Mouse (Mus musculus): ENCODE results near the gene Thumpd3. TPM values are rescaled to one million over a fixed set of nuclear protein-coding genes. Genes with fewer than 3 reads are reported as not detected.

Thumpd3 gene
- polyA plus RNA-seq (2014; fragmentation: Nextera tagmentation; extraction: Ambion mirVana), result 57.4 and 58.0 TPM in 2 replicates

GRCm38 (mm10) chr6:113046041-113046975 is at the start of gene Thumpd3:
TSS of gene Thumpd3 (plus strand) at chr6:113046225.
- H3K4me1 ChIP-seq (replicated peaks; ENCODE audit: control insufficient read depth, insufficient read depth, low read length), result peaks cover 5% of the 10 kb centered on the region; the same call in 1 of the 2 replicates
- H3K9ac ChIP-seq (ENCODE audit: low read depth, low read length), result peak within 1 kb of the TSS; percentile 81
- peak; percentile 100 for ATAC-seq (ENCODE audit: low FRiP score)
- H3K27ac ChIP-seq (ENCODE audit: low read depth, low read length), result peak within 1 kb of the TSS; percentile 71
- H3K36me3 ChIP-seq (ENCODE audit: control insufficient read depth, insufficient read depth, low read length), result no peaks in the 10 kb centered on the region
- H3K27me3 ChIP-seq (ENCODE audit: control insufficient read depth, insufficient read depth, low read length), result no peaks in the 10 kb centered on the region
- peak; percentile 98 for DNase-seq (ENCODE audit: low spot score)
- peak within 1 kb of the TSS; percentile 84 for H3K4me2 ChIP-seq (replicated peaks; ENCODE audit: low read depth, low read length)
- H3K4me3 ChIP-seq (ENCODE audit: low read depth, low read length), result peak within 1 kb of the TSS; percentile 77
- WGBS, result under 1% methylated on average over 59 of the region's 59 CpGs
- no peaks in the 10 kb centered on the region for H3K9me3 ChIP-seq (ENCODE audit: control insufficient read depth, low read length)

GRCm38 (mm10) chr6:112999199-112999598 is 46.8 kb upstream of the Thumpd3 start:
- Histone ChIP-seq H3K27me3 (ENCODE audit: control insufficient read depth, insufficient read depth, low read length) (no peaks in the 10 kb centered on the region), H3K9ac (ENCODE audit: low read depth, low read length) (no peak overlapping the region), H3K4me3 (ENCODE audit: low read depth, low read length) (no peak overlapping the region), H3K4me2 (replicated peaks; ENCODE audit: low read depth, low read length) (no peak overlapping the region), H3K27ac (ENCODE audit: low read depth, low read length) (no peak overlapping the region), H3K36me3 (ENCODE audit: control insufficient read depth, insufficient read depth, low read length) (no peaks in the 10 kb centered on the region), H3K9me3 (ENCODE audit: control insufficient read depth, low read length) (no peaks in the 10 kb centered on the region), H3K4me1 (replicated peaks; ENCODE audit: control insufficient read depth, insufficient read depth, low read length) (peaks cover 2% of the 10 kb centered on the region; the same call in 1 of the 2 replicates)
- no peak for DNase-seq (ENCODE audit: low spot score)
- ATAC-seq (ENCODE audit: low FRiP score), result no peak
- WGBS, result 42% methylated on average over 2 of the region's 2 CpGs

- DNase-seq (ENCODE audit: low spot score) (peak; percentile 93), ATAC-seq (ENCODE audit: low FRiP score) (peak; percentile 88)
- Histone ChIP-seq H3K9me3 (ENCODE audit: control insufficient read depth, low read length) (no peaks in the 10 kb centered on the region), H3K4me2 (replicated peaks; ENCODE audit: low read depth, low read length) (no peak overlapping the region), H3K36me3 (ENCODE audit: control insufficient read depth, insufficient read depth, low read length) (no peaks in the 10 kb centered on the region), H3K27me3 (ENCODE audit: control insufficient read depth, insufficient read depth, low read length) (no peaks in the 10 kb centered on the region), H3K9ac (ENCODE audit: low read depth, low read length) (peak overlapping the region; percentile 16; the same call in 1 of the 2 replicates), H3K4me3 (ENCODE audit: low read depth, low read length) (no peak overlapping the region), H3K4me1 (replicated peaks; ENCODE audit: control insufficient read depth, insufficient read depth, low read length) (peaks cover 2% of the 10 kb centered on the region; the same call in 1 of the 2 replicates), H3K27ac (ENCODE audit: low read depth, low read length) (no peak overlapping the region)
- 39% methylated on average over 11 of the region's 11 CpGs for WGBS
Measured at GRCm38 (mm10) chr6:113000666-113001287, 45.2 kb upstream of the Thumpd3 start.

- Histone ChIP-seq H3K4me3 (ENCODE audit: low read depth, low read length) (no peak overlapping the region), H3K4me1 (replicated peaks; ENCODE audit: control insufficient read depth, insufficient read depth, low read length) (peaks cover 2% of the 10 kb centered on the region; the same call in 1 of the 2 replicates), H3K36me3 (ENCODE audit: control insufficient read depth, insufficient read depth, low read length) (no peaks in the 10 kb centered on the region), H3K9me3 (ENCODE audit: control insufficient read depth, low read length) (no peaks in the 10 kb centered on the region), H3K27ac (ENCODE audit: low read depth, low read length) (no peak overlapping the region), H3K27me3 (ENCODE audit: control insufficient read depth, insufficient read depth, low read length) (no peaks in the 10 kb centered on the region), H3K9ac (ENCODE audit: low read depth, low read length) (no peak overlapping the region), H3K4me2 (replicated peaks; ENCODE audit: low read depth, low read length) (no peak overlapping the region)
- no peak for DNase-seq (ENCODE audit: low spot score)
- 76% methylated on average over 12 of the region's 12 CpGs for WGBS
- no peak for ATAC-seq (ENCODE audit: low FRiP score)
Measured at GRCm38 (mm10) chr6:113001719-113002118, 44.3 kb upstream of the Thumpd3 start.

GRCm38 (mm10) chr6:113003313-113004111 is 42.5 kb upstream of the Thumpd3 start:
- WGBS, result 93% methylated on average over 10 of the region's 10 CpGs
- peaks cover 2% of the 10 kb centered on the region; the same call in 1 of the 2 replicates for H3K4me1 ChIP-seq (replicated peaks; ENCODE audit: control insufficient read depth, insufficient read depth, low read length)
- ATAC-seq (ENCODE audit: low FRiP score) (no peak), DNase-seq (ENCODE audit: low spot score) (no peak)
- no peak overlapping the region for H3K4me3 ChIP-seq (ENCODE audit: low read depth, low read length)
- H3K9ac ChIP-seq (ENCODE audit: low read depth, low read length), result no peak overlapping the region
- H3K9me3 ChIP-seq (ENCODE audit: control insufficient read depth, low read length), result no peaks in the 10 kb centered on the region
- no peak overlapping the region for H3K27ac ChIP-seq (ENCODE audit: low read depth, low read length)
- H3K36me3 ChIP-seq (ENCODE audit: control insufficient read depth, insufficient read depth, low read length), result no peaks in the 10 kb centered on the region
- H3K4me2 ChIP-seq (replicated peaks; ENCODE audit: low read depth, low read length), result no peak overlapping the region
- H3K27me3 ChIP-seq (ENCODE audit: control insufficient read depth, insufficient read depth, low read length), result no peaks in the 10 kb centered on the region

GRCm38 (mm10) chr6:113006833-113007232 is 39.2 kb upstream of the Thumpd3 start:
- H3K27ac ChIP-seq (ENCODE audit: low read depth, low read length), result no peak overlapping the region
- no peak overlapping the region for H3K4me2 ChIP-seq (replicated peaks; ENCODE audit: low read depth, low read length)
- no peaks in the 10 kb centered on the region for H3K4me1 ChIP-seq (replicated peaks; ENCODE audit: control insufficient read depth, insufficient read depth, low read length)
- no peak overlapping the region for H3K4me3 ChIP-seq (ENCODE audit: low read depth, low read length)
- H3K9ac ChIP-seq (ENCODE audit: low read depth, low read length), result no peak overlapping the region
- no peaks in the 10 kb centered on the region for H3K9me3 ChIP-seq (ENCODE audit: control insufficient read depth, low read length)
- ATAC-seq (ENCODE audit: low FRiP score) (no peak), DNase-seq (ENCODE audit: low spot score) (no peak)
- 57% methylated on average over 2 of the region's 2 CpGs for WGBS
- H3K27me3 ChIP-seq (ENCODE audit: control insufficient read depth, insufficient read depth, low read length), result no peaks in the 10 kb centered on the region
- H3K36me3 ChIP-seq (ENCODE audit: control insufficient read depth, insufficient read depth, low read length), result no peaks in the 10 kb centered on the region

GRCm38 (mm10) chr6:113011886-113012285 is 34.1 kb upstream of the Thumpd3 start:
- DNase-seq (ENCODE audit: low spot score) (no peak), ATAC-seq (ENCODE audit: low FRiP score) (0 out of 2 replicates have a peak, but pooled peaks have one; percentile 15)
- H3K4me2 ChIP-seq (replicated peaks; ENCODE audit: low read depth, low read length), result no peak overlapping the region
- no peaks in the 10 kb centered on the region for H3K9me3 ChIP-seq (ENCODE audit: control insufficient read depth, low read length)
- no peaks in the 10 kb centered on the region for H3K27me3 ChIP-seq (ENCODE audit: control insufficient read depth, insufficient read depth, low read length)
- H3K4me3 ChIP-seq (ENCODE audit: low read depth, low read length), result no peak overlapping the region
- peak overlapping the region; percentile 51 for H3K27ac ChIP-seq (ENCODE audit: low read depth, low read length)
- no peaks in the 10 kb centered on the region for H3K36me3 ChIP-seq (ENCODE audit: control insufficient read depth, insufficient read depth, low read length)
- H3K9ac ChIP-seq (ENCODE audit: low read depth, low read length), result no peak overlapping the region
- peaks cover 7% of the 10 kb centered on the region; the same call in 1 of the 2 replicates for H3K4me1 ChIP-seq (replicated peaks; ENCODE audit: control insufficient read depth, insufficient read depth, low read length)
- WGBS, result 41% methylated on average over 2 of the region's 2 CpGs

GRCm38 (mm10) chr6:113012495-113012941 is 33.5 kb upstream of the Thumpd3 start:
- H3K36me3 ChIP-seq (ENCODE audit: control insufficient read depth, insufficient read depth, low read length), result no peaks in the 10 kb centered on the region
- no peak overlapping the region for H3K4me3 ChIP-seq (ENCODE audit: low read depth, low read length)
- 14% methylated on average over 6 of the region's 6 CpGs for WGBS
- DNase-seq (ENCODE audit: low spot score) (peak; percentile 63), ATAC-seq (ENCODE audit: low FRiP score) (peak; percentile 81)
- H3K4me2 ChIP-seq (replicated peaks; ENCODE audit: low read depth, low read length), result no peak overlapping the region
- H3K27ac ChIP-seq (ENCODE audit: low read depth, low read length), result peak overlapping the region; percentile 51
- no peaks in the 10 kb centered on the region for H3K9me3 ChIP-seq (ENCODE audit: control insufficient read depth, low read length)
- no peaks in the 10 kb centered on the region for H3K27me3 ChIP-seq (ENCODE audit: control insufficient read depth, insufficient read depth, low read length)
- H3K9ac ChIP-seq (ENCODE audit: low read depth, low read length), result no peak overlapping the region
- peaks cover 7% of the 10 kb centered on the region; the same call in 1 of the 2 replicates for H3K4me1 ChIP-seq (replicated peaks; ENCODE audit: control insufficient read depth, insufficient read depth, low read length)
